Mouse (Mus musculus): ENCODE results near the gene Ddx24. TPM values are rescaled to one million over a fixed set of nuclear protein-coding genes. Genes with fewer than 3 reads are reported as not detected.

The Ddx24 gene
- polyA plus RNA-seq, 1 experiment from 2014 or later: 77.5 TPM

DNA sequence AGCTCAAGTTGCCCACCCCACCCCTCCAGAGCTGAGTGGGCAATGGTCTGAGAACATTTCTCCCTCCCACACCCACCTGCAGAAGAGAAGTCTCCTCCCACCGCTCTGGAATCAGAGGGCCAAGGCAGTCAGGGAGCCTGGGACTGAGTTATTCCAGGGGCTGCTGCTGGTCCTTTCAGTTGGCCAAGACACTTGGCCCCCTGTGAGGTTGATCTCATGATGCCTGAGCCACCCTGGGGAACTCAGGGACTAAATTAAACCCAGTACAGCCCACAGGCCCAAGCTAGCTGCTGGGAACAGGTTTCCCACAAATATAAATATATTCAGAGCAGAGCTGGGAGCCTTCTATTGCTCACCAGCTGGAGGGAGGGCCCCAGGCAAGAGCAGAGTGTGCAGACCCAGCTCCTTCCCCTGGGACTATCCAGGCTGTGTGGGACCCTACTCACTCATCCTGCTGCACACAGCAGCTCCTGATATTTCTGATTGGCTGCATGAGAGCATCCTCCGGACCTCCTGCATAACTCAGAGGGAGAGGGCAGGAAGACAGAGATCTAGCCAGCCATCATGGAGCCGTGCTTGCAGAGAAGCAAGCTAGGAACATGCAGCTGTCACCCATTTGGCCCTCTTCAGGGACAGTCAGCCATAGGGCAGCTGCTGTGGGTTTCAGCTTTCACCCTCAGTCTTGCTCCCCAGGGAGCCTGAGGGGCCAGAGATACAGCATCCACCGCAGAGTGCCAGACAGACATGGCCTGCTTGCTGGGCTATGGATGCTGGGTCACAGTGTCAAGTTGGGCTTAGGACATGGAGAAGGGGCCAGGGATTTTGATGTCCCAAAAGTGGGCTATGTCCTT, 66.5 kb downstream of the Ddx24 start:
- WGBS: 57% methylated on average over 4 of the region's 4 CpGs
- no peaks in the 10 kb centered on the region for H3K27me3 ChIP-seq (ENCODE audit: insufficient read depth, poor library complexity, severe bottlenecking)
- H3K36me3 ChIP-seq: no peaks in the 10 kb centered on the region
- DNase-seq (ENCODE audit: low spot score): no peak
- 0 out of 2 replicates have a peak overlapping the region, but pooled peaks have one; percentile 10 for H3K27ac ChIP-seq
- no peaks in the 10 kb centered on the region for H3K9me3 ChIP-seq
- H3K4me1 ChIP-seq: peaks cover 56% of the 10 kb centered on the region
- no peak overlapping the region for H3K4me3 ChIP-seq

- Histone ChIP-seq H3K4me1 (peaks cover 62% of the 10 kb centered on the region), H3K27ac (peak overlapping the region; percentile 42; the same call in 1 of the 2 replicates), H3K27me3 (ENCODE audit: insufficient read depth, poor library complexity, severe bottlenecking) (no peaks in the 10 kb centered on the region), H3K9me3 (no peaks in the 10 kb centered on the region), H3K36me3 (no peaks in the 10 kb centered on the region), H3K4me3 (no peak overlapping the region)
- no peak for DNase-seq (ENCODE audit: low spot score)
- 71% methylated on average over 8 of the region's 8 CpGs for WGBS
Observed at GRCm38 (mm10) chr12:103358216-103358615, 67.4 kb downstream of the Ddx24 start.

Other genes starting within 250 kb of the Ddx24 start
- gene Prima1, start 183.7 kb downstream of the Ddx24 start, polyA plus RNA-seq (2016; fragmentation: Nextera tagmentation; extraction: Ambion mirVana): 0.32 and 0.60 TPM in 2 replicates
- not detected in 2 replicates for gene Fam181a, start 114.9 kb downstream of the Ddx24 start, polyA plus RNA-seq (2016; fragmentation: Nextera tagmentation; extraction: Ambion mirVana)
- 152 and 312 TPM in 2 replicates for gene Asb2, start 69.8 kb downstream of the Ddx24 start, polyA plus RNA-seq (2016; fragmentation: Nextera tagmentation; extraction: Ambion mirVana)
- gene Otub2, start 37.1 kb downstream of the Ddx24 start, polyA plus RNA-seq (2016; fragmentation: Nextera tagmentation; extraction: Ambion mirVana): 22.5 and 26.0 TPM in 2 replicates
- gene 9330161L09Rik, start 18.0 kb downstream of the Ddx24 start, polyA plus RNA-seq (2016; fragmentation: Nextera tagmentation; extraction: Ambion mirVana): 0.53 and 0.62 TPM in 2 replicates
- 2.4 and 6.6 TPM in 2 replicates for gene Ifi27, start 8.4 kb upstream of the Ddx24 start, polyA plus RNA-seq (2016; fragmentation: Nextera tagmentation; extraction: Ambion mirVana)
- gene Ifi27l2a, start 17.9 kb upstream of the Ddx24 start, polyA plus RNA-seq (2016; fragmentation: Nextera tagmentation; extraction: Ambion mirVana): 0.71 and 0.98 TPM in 2 replicates
- gene Ifi27l2b, start 31.4 kb upstream of the Ddx24 start, polyA plus RNA-seq (2016; fragmentation: Nextera tagmentation; extraction: Ambion mirVana): 0.17 and 0.20 TPM in 2 replicates
- 0.17 and 1.6 TPM in 2 replicates for gene Ppp4r4, start 106.5 kb upstream of the Ddx24 start, polyA plus RNA-seq (2016; fragmentation: Nextera tagmentation; extraction: Ambion mirVana)
- gene Serpina10, start 205.6 kb upstream of the Ddx24 start, polyA plus RNA-seq (2016; fragmentation: Nextera tagmentation; extraction: Ambion mirVana): 0.16 and 3.4 TPM in 2 replicates
- 2.7 and 78.7 TPM in 2 replicates for gene Serpina6, start 231.4 kb upstream of the Ddx24 start, polyA plus RNA-seq (2016; fragmentation: Nextera tagmentation; extraction: Ambion mirVana)

Data from heart, embryonic 10.5 days (tissue).